Mouse (Mus musculus) WW6 (cell line): ENCODE measurements around the gene Rpl31.

Experiments used
- DNase-seq: peaks from one replicate; pipeline ENCODE4 v3.0.0-alpha.2; 2013; ENCODE audit warnings: low read depth, low spot score

The Rpl31 gene

DNA sequence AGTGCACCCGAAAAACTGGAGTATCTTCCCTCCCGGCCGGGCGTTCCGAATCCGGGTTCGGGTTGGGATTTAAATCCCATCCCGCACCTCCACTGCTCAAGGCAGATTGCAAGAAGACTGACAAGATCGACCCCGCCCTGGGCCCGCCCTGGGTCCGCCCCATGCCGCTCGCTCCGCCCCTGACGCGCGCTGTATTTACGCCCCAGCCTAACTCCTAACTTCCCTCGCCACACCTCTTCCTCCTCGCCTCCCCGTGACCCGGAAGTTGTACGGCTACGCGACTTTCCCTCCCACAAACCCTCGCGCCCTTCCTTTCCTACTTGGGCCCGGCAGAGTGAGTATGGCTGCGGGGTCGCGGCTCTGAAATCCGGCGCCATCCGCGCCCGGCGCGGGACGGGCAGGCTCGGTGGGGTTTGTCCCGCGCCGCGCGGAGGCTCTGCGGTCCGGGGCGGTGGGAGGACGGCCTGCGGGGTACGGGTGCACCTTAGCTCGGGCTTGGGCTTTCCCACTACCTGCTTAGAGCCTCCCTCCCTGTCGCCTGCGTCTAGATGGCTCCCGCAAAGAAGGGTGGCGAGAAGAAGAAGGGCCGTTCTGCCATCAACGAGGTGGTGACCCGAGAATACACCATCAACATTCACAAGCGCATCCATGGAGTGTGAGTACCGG, at the start of gene Rpl31:
Rpl31 (plus strand) TSS at position 242 of the 666 bp plus-strand sequence.
- DNase-seq = peak; percentile 91

DNA sequence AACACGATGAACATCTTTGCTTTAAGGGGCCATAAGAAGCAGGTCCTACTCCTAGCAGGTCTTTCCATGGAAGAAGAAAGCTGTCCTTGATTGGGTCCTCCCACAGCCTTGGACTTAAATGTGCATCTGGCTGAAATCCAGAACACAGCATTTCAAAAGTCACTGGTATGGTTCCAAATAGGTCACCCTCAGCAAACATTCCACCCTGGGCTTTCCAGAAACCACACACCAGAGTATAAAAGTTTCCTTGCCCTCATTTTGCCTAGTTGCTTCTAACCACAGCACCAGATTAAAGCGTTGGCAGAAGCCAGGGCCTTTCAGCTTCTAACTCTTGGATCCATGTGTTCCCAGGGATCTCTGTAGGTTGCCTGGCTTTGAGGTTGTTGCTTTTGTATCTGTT, 49.7 kb upstream of the Rpl31 start:
- no peak for DNase-seq

DNA sequence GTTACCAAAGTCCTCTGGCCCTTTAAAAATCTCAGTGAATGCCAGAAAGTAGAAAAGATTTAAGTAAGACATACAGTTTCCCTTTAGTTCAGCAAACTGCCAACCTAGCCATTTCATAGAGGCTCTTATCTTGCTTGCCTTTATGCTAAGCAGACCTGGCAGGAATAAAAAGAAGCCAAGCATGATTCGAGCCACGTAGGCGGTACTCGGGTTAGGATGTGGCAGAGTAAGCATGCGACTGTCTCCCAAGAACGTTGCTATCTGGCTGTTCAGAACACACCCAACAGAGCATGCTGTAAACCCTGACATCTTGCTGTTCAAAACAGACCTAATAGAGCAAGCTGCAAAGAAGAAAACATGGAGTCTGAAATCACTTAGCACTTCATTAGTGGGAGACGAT, 48.8 kb upstream of the Rpl31 start:
- DNase-seq = no peak

- no peak for DNase-seq
These were observed 45.7 kb upstream of the Rpl31 start for GRCm38 (mm10) chr1:39321954-39322353.

GRCm38 (mm10) chr1:39325228-39325627, 42.4 kb upstream of the Rpl31 start:
- DNase-seq = no peak

DNA sequence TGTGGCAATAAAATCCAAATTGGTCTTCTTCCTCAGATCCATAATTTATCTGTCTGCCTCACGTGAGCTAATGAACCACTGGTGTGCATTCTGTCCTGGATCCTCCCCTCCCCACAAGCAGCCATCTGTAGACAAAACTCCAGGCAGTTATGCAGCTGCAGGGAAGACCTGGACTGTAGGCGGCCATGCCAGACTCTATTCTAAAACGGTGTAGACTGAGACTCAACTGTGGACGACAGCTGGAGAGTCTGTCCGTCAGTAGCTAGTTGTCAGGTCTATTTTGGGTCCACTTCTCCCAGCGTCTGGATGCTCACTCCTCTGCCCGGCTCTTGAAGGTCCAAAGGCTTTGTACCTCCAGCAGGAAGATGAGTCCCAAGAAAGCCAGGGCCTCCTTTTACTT, 40.1 kb upstream of the Rpl31 start:
- DNase-seq = no peak

DNA sequence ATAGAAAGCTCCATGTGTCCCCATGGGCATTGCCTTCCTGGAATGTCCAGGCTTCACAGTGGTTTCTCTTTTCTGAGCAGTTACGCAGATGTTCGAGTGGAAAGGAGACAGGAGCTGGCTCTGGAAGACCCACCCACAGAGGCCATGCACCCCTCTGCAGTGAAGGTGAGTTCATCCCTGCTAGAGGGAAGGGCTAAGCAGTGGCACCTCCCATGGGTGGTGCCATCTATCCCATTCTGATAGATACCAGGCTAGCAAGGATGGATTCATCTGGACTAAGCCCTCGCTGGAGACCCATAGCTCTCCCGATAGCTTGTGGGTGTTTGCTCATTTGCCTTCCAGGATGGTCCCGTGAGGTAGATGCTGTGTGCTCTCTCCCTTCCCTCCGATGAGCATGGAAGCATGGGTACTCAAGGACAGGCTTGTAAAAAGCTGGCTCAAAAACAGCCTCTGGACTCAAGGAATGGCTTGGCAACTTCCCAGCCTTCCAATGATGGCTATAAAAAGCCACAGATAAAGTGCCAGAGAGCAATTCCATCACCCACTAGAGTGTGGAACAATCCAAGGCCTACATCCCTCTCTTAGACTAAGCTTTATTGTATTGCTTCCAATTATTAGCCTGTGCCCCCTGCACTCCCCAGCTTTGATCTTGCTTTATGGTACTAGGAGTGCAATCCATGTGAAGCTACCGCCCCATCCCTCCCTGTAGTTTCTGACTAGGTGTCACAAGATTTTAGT, 36.6 kb upstream of the Rpl31 start:
- no peak for DNase-seq

GRCm38 (mm10) chr1:39332456-39332855, 35.2 kb upstream of the Rpl31 start:
- no peak for DNase-seq

DNA sequence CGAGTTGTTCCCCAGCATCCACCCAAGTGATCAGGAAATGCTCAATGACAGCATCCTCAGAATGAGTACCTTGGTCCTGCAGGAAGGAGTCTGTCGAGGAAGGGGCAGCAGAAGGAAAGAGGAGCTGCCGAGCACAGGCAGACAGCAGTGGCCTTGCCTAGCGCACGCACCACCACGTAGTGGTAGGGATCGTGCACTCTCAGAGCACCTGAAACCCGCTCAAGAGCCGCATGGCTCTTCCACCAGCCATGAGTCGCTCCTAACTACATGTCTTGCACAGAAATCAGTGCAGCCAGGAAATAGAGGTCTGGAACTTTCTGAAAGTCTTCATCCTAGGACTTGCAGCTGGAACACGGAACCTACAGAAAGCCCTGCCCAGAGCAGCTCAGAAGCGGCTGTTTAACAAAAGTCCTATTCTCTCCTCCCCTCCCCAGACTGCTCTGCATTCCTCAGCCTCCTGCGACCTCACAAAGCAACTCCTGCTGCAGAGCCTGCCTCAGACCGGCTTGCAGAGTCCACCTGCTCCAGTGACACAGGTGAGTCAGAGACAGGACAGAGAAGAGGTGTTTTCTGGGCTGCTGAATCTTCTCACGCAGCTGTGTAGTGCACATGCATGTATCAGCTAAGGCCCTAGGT, 32.0 kb upstream of the Rpl31 start:
- no peak for DNase-seq

DNA sequence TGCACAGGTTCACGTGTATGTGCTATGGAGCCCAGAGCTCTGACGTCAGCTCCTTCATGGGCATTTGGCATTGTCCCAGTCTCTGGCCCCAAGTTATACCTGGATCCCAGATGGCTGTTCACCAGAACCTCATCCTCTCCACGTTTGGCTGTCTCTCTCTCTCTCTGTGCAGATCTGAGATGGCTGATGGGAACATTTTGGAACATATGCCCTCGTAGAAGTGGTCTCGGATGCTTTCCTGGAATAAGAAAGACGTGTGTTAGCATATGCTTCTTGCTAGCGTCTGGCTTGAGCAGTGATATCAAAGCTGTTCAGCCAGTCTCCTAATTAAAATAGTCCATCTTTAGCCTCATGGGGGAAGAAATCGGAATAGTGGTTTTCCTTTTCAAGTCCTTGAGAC, 30.9 kb upstream of the Rpl31 start:
- no peak for DNase-seq

GRCm38 (mm10) chr1:39338831-39339230, 28.8 kb upstream of the Rpl31 start:
- no peak for DNase-seq

DNA sequence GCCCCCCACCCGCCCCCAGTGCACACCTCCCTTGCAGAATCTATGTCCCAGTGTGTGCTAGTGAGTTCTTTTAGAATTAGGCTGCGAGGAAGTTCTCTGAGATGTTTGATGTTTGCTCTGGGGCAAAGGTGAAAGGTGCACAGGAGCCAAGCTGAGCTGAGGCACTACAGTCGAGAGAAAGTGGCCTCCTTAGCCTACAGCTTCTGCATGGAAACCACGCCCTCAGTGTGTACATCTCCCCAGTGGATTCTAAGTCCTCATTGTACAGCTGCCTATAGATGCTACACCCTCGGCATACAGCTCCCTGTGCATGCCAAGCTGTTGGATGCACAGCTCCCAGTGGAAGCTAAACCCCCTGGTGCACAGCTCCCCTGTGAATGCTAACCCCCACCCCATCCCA, 28.2 kb upstream of the Rpl31 start:
- no peak for DNase-seq

DNA sequence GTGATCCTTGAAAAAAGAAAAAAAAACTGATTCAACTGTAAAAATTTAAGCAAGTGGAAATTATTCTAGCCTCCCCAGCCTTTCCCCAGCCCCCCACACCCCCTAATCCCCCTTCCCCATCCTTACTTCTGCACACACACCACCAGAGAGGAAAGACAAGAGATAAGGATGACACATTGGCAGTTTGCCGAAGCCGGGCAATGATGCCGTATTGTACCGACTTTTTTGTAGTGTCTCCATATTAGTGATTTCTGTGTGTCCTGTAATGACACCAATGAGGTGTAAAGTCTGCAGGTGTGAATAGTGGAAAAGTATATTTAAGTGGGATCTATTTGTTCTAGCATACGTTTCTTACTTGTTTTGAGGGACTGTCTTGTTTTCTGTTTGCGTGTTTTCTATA, 27.5 kb upstream of the Rpl31 start:
- DNase-seq = no peak

DNA sequence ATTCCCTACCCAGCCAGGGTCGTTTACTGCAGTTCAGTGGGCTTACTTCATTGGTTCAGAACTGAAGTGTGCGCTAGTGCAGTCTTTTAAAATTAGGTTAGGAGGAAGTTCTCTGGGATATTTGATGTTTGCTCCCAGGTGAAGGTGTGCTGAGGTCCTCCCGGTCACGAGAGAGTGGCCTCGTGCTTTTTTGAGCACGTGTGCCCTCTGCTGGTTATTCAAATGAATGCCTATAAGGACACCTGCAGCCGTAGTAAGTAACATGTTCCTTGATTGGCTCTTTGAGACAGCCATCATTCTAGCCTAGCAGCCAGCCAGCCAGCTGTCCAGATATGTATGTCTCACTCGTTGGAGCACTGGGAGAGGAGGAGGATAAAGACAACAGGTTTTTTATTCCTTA, 27.0 kb upstream of the Rpl31 start:
- no peak for DNase-seq

DNA sequence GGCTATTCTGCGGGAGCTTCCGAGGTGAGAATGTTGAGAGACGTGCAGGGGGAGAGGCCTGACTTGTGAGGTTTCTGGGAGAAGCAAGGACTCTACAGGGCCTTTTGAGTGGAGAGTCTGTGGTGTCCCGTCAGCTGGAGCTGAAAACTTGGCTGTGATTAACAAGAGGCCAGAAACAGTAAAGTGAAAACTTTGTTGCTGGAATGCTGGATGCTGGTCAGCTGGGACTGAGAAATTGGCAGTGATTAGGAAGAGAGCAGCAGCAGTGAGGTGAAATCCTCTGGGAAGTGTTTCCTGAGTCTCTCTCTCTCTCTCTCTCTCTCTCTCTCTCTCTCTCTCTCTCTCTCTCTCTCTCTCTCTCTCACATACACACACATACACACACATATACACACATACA, 25.8 kb upstream of the Rpl31 start:
- DNase-seq = no peak

- no peak for DNase-seq
These were observed 24.4 kb upstream of the Rpl31 start for GRCm38 (mm10) chr1:39343242-39343641.

DNA sequence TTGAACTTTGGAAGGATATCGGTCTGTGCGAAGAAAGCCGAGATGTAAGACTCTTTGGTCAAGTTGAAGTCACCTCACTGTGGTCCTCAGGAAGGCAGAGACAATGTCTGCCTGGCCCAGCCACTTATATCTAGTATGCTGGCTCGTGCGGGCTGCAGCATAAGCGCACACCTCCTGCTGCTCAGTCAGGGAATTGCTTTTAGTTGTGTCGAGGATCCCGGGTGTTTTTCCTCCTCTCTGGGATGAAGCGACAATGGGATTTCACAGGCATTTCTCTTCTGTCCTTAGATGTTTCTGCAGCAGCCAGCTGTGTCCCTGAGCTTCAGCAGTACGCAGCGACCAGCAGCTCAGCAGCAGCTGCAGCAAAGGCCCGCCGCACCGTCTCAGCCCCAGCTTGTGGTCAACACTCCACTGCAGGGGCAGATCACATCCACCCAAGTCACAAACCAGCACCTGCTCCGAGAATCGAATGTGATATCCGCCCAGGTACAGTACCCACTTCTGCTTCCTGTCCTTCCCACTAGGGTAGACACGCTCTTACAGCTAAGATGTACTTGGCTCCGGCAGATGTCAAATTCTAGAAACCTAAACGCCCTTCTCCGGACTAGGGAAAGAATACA, 22.6 kb upstream of the Rpl31 start:
- DNase-seq = no peak

DNA sequence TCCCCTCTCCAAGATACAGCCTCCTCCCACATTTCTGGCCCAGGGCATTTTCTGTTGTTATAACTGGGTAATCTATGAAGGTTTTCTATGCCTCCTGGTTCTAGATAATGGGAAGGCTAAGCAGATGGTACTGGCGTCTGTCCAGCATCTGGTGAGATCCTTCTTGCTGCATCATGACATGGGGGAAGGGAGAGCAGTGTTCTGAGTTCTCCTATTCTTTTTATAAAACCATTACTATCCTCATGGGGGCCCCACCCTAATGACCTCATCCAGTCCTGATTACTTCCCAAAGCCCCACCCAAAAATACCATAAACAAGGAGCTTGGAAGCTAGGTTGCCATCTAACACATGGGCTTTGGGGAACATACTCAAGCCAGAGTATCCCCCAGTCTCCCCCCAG, 18.6 kb upstream of the Rpl31 start:
- DNase-seq = no peak

DNA sequence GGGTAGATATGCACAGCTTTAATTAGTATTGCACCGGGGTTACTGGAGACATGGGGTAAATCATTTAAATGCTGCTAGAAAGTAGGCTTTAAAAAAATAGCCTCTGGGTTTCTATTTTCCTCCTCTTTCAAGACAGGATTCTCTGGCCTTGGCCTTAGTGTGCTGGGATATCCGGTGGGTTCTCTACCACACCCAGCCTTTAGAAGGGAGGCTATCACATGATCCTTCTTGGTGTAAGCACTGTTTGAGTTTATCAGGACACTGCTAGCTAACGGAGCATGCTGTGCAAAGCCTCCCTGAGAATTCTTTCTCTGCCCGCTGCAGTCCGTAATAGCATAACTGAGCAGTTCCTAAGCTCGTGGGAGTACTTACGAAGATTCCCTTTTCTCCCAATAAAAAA, 18.2 kb upstream of the Rpl31 start:
- no peak for DNase-seq

DNA sequence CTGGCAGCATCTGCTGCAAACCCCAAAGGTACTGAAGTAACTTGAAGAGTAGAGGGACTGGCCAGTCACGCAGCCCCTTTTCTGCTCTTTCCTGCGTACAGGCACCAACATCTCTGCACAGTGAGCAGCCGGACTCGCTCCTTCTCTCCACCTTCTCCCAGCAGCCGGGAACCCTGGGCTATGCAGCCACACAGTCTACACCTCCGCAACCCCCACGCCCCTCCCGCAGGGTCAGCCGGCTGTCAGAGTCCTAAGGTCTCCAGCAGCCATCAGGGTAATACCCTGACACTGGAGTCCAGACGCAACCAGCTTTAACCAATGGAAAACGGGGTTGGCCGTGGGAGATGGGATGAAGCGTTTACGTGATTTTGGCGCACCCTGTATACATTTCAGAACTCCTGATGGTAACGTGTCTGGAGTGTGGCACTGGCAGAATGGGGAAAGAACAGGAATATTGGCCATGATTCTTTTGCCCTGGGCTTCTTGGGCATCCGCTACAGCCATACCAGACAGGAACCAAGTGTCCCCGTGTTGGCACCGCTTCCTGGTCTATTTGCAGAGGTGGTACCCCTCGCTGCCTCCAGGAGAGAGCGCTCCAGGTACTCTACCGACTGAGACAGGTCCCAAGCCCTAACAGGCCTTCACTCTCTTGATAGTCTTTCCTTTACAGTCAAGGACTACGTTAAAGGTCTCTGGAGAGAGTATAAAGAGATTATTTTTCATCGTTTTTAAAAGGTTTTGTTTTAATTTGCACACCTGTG, 5.7 kb upstream of the Rpl31 start:
- DNase-seq = no peak

- no peak for DNase-seq
These were observed 5.1 kb upstream of the Rpl31 start for GRCm38 (mm10) chr1:39362515-39362893.

DNA sequence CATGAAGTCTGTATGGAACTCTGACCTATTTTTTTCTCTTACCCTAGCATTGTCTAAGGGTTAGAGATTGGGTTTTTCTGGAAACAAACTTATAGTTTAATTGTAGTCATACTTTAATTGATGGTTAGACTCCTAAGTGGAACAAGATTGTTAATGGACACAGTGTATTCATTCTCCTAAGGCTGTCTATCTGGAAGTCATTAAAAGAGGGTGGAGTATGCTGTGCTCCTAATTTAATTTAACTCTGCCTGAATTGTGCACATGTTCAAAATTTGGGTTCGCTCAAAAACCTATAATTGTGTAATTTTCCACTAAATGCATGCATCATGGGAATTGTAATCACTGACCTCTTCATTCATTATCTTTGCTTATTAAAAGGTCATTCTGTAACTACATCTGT, 2.1 kb upstream of the Rpl31 start:
- DNase-seq = no peak
